Mouse (Mus musculus) intestine, embryonic 14.5 days (tissue): ENCODE data around the gene Krtap19-3. TPM values are rescaled to one million over a fixed set of nuclear protein-coding genes. Genes with fewer than 3 reads are reported as not detected.

Source experiments
- ATAC-seq: fragments of 200-750 bp; cut with Nextera tagmentation; replicated peaks from 2 replicates; pipeline ENCODE4 v1.8.0; 2017; ENCODE audit warnings: low read depth, moderate number of reproducible peaks, moderate TSS enrichment, moderate library complexity; ENCODE audit not compliant: low FRiP score, low TSS enrichment
- DNase-seq: peaks from one replicate; pipeline ENCODE4 v3.0.0-alpha.2; 2018; ENCODE audit warnings: low spot score
- H3K27ac ChIP-seq: fragments of 300-500 bp; sonication (generic); 2 replicates; pipeline ENCODE4 v1.5.1; 2014; ENCODE audit warnings: low read depth, mild to moderate bottlenecking, control low read depth
- H3K27me3 ChIP-seq: fragments of 300-500 bp; sonication (generic); replicated peaks from 2 replicates; pipeline ENCODE4 v1.6.1; 2014; ENCODE audit warnings: low read length, control low read depth; ENCODE audit not compliant: control insufficient read depth, insufficient read depth
- H3K36me3 ChIP-seq: fragments of 300-500 bp; sonication (generic); 2 replicates; pipeline ENCODE4 v1.6.1; 2014; ENCODE audit warnings: low read length, control low read depth; ENCODE audit not compliant: control insufficient read depth, insufficient read depth
- H3K4me1 ChIP-seq: fragments of 300-500 bp; sonication (generic); replicated peaks from 2 replicates; pipeline ENCODE4 v1.6.1; 2014; ENCODE audit warnings: low read length, control low read depth, mixed read lengths; ENCODE audit not compliant: control insufficient read depth, insufficient read depth
- H3K4me2 ChIP-seq: fragments of 300-500 bp; sonication (generic); 2 replicates; pipeline ENCODE4 v1.6.1; 2014; ENCODE audit warnings: low read length
- H3K4me3 ChIP-seq: fragments of 300-500 bp; sonication (generic); 2 replicates; pipeline ENCODE4 v1.5.1; 2014; ENCODE audit warnings: low read depth, low read length, control low read depth, mixed read lengths
- H3K9ac ChIP-seq: fragments of 300-500 bp; sonication (generic); 2 replicates; pipeline ENCODE4 v1.6.1; 2014; ENCODE audit warnings: mild to moderate bottlenecking, low read length
- H3K9me3 ChIP-seq: fragments of 300-500 bp; sonication (generic); 2 replicates; pipeline ENCODE4 v1.6.1; 2016; ENCODE audit warnings: low read length, control low read depth; ENCODE audit not compliant: control insufficient read depth
- WGBS: fragments of 180-500 bp; shearing (Covaris S2); extraction: QIAGEN DNeasy Blood & Tissue Kit; methylation state at CpG from one replicate; pipeline ENCODE4 v1.1.7; 2014; 5-methylcytosine and 5-hydroxymethylcytosine counted together
- polyA plus RNA-seq: library from polyadenylated mRNA; unstranded; fragments of >200 nt; fragmentation: Nextera tagmentation; extraction: Ambion mirVana; gene quantifications from 2 replicates; pipeline ENCODE4 v1.2.1, GENCODE M21; 2014

The Krtap19-3 gene
- not detected in 2 replicates for polyA plus RNA-seq

DNA sequence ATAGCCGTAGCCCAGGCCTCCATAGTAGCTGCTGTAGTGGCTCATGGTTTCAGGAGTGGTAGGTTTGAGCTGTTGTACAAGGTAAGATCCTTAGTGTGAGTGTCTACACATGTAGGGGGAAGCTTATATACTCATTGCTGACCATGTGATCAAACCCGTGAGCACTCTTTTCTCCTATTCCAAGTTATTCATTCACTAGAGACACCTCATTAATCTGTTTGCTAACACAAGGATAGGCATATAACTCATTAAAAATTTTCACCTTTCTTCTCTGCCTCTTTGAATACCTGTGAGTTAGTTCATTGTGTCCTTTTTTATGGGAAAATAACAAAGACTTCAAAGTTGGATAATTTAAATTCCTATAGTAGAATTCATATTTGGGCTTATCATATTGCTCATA lies at the start of gene Krtap19-3:
Krtap19-3 (minus strand) TSS at position 101 of the 400 bp plus-strand sequence.
- DNase-seq (no peak), ATAC-seq (no peak)
- Histone ChIP-seq H3K9me3 (no peaks in the 10 kb centered on the region), H3K36me3 (no peaks in the 10 kb centered on the region), H3K4me1 (no peaks in the 10 kb centered on the region), H3K4me2 (no peak within 1 kb of the TSS), H3K27ac (no peak within 1 kb of the TSS), H3K4me3 (no peak within 1 kb of the TSS), H3K27me3 (no peaks in the 10 kb centered on the region), H3K9ac (no peak within 1 kb of the TSS)
- 87% methylated on average over 2 of the region's 2 CpGs for WGBS

GRCm38 (mm10) chr16:88896357-88896756 lies 18.5 kb upstream of the Krtap19-3 start, which contains the start of gene Krtap19-5:
Gene Krtap19-5, minus strand, starts transcription at chr16:88896457.
- no peaks in the 10 kb centered on the region for H3K9me3 ChIP-seq
- ATAC-seq, result no peak
- DNase-seq, result no peak
- H3K36me3 ChIP-seq, result no peaks in the 10 kb centered on the region
- H3K9ac ChIP-seq, result no peak within 1 kb of the TSS
- no peak within 1 kb of the TSS for H3K27ac ChIP-seq
- WGBS, result 88% methylated on average over 6 of the region's 6 CpGs
- no peaks in the 10 kb centered on the region for H3K27me3 ChIP-seq
- H3K4me1 ChIP-seq, result no peaks in the 10 kb centered on the region
- H3K4me2 ChIP-seq, result no peak within 1 kb of the TSS
- no peak within 1 kb of the TSS for H3K4me3 ChIP-seq

DNA sequence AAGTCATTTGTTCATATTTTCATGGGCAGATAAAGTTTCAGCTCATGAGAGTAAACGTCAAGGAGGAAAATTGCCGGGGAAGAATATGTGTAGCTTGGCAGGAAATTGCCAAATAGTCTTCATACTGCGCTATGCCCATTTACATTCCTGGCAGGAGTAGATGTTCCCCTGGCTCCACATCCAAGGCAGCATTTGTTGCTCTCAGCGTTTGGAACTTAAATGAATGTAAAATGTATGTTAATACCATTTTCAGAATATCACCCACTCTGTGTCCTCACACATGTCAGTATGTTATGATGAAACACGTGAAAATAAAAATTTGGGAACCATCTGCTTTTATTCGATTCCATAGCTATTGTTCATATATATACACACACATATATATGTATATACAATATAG lies 9.0 kb upstream of the Krtap19-3 start:
- no peak overlapping the region for H3K4me2 ChIP-seq
- 91% methylated on average over 6 of the region's 6 CpGs for whole genome bisulfite sequencing
- no peak overlapping the region for H3K4me3 ChIP-seq
- no peaks in the 10 kb centered on the region for H3K4me1 ChIP-seq
- DNase-seq, result no peak
- no peak overlapping the region for H3K27ac ChIP-seq
- H3K9ac ChIP-seq, result no peak overlapping the region
- H3K9me3 ChIP-seq, result no peaks in the 10 kb centered on the region
- no peaks in the 10 kb centered on the region for H3K36me3 ChIP-seq
- no peak for ATAC-seq
- no peaks in the 10 kb centered on the region for H3K27me3 ChIP-seq

DNA sequence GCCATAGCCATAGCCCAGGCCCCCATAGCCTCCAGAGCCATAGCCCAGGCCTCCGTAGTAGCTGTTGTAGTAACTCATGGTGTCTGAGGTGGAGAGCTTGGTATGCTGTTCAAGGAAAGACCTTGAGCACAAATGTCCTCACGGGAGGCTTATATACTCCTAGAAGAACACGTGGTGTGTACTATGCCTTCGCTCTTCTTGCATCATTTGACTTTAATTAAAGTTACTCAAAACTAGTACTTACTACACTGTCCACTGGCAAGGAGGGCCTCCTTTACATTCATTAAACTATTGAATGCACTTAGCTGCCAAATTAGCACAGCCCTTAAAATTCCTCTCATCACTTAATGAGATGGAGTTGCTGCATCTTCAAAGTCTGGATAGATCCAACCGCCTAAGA lies 7.2 kb upstream of the Krtap19-3 start, which contains the start of gene Krtap19-4:
Krtap19-4 (minus strand) TSS at position 101 of the 400 bp plus-strand sequence.
- no peak within 1 kb of the TSS for H3K27ac ChIP-seq
- DNase-seq, result no peak
- WGBS, result 91% methylated on average over 5 of the region's 5 CpGs
- H3K27me3 ChIP-seq, result no peaks in the 10 kb centered on the region
- H3K9me3 ChIP-seq, result no peaks in the 10 kb centered on the region
- no peaks in the 10 kb centered on the region for H3K4me1 ChIP-seq
- H3K9ac ChIP-seq, result no peak within 1 kb of the TSS
- H3K4me3 ChIP-seq, result no peak within 1 kb of the TSS
- no peaks in the 10 kb centered on the region for H3K36me3 ChIP-seq
- H3K4me2 ChIP-seq, result no peak within 1 kb of the TSS
- ATAC-seq, result no peak

DNA sequence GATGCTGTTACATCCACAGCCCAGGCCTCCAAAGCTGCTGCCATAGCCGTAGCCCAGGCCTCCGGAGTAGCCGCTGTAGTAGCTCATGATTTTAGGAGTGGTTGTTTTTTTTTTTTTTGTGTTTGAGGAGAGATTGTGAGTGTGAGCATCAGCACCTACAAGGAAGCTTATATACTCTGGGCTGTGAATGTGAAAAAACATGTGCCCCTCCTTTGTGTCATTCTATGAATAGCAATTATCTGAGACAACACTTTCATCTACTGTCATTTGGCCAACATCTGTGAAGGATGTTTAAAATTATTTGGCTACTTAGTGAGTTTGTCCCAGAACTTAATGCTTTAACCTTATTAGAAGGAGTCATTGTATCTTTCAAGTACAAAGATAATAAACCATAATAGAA lies 3.7 kb downstream of the Krtap19-3 start, which contains the start of gene Krtap19-2:
Krtap19-2 (minus strand) TSS at position 101 of the 400 bp plus-strand sequence.
- no peak for ATAC-seq
- WGBS, result 96% methylated on average over 3 of the region's 3 CpGs
- no peak within 1 kb of the TSS for H3K27ac ChIP-seq

GRCm38 (mm10) chr16:88869311-88869710 lies 8.5 kb downstream of the Krtap19-3 start, which contains the start of gene Krtap19-1:
Gene Krtap19-1, minus strand, starts transcription at chr16:88869411.
- Histone ChIP-seq H3K27me3 (no peaks in the 10 kb centered on the region), H3K27ac (no peak within 1 kb of the TSS), H3K36me3 (no peaks in the 10 kb centered on the region), H3K9me3 (no peaks in the 10 kb centered on the region), H3K4me3 (no peak within 1 kb of the TSS), H3K4me1 (no peaks in the 10 kb centered on the region), H3K9ac (no peak within 1 kb of the TSS), H3K4me2 (no peak within 1 kb of the TSS)
- no peak for ATAC-seq
- DNase-seq, result no peak
- WGBS, result 82% methylated on average over 6 of the region's 6 CpGs

More for the DNA sequence above, 3.7 kb downstream of the Krtap19-3 start, which contains the start of gene Krtap19-2:
- H3K36me3 ChIP-seq, result no peaks in the 10 kb centered on the region
- H3K9ac ChIP-seq, result no peak within 1 kb of the TSS
- H3K9me3 ChIP-seq, result no peaks in the 10 kb centered on the region
- H3K4me2 ChIP-seq, result no peak within 1 kb of the TSS
- H3K4me1 ChIP-seq, result no peaks in the 10 kb centered on the region
- DNase-seq, result no peak
- no peak within 1 kb of the TSS for H3K4me3 ChIP-seq
- no peaks in the 10 kb centered on the region for H3K27me3 ChIP-seq

- no peaks in the 10 kb centered on the region for H3K4me1 ChIP-seq
- DNase-seq, result no peak
- 80% methylated on average over 4 of the region's 4 CpGs for WGBS
- H3K9ac ChIP-seq, result no peak overlapping the region
- H3K27ac ChIP-seq, result no peak overlapping the region
- H3K4me2 ChIP-seq, result no peak overlapping the region
- no peaks in the 10 kb centered on the region for H3K27me3 ChIP-seq
- no peak for ATAC-seq
- H3K4me3 ChIP-seq, result no peak overlapping the region
- H3K36me3 ChIP-seq, result no peaks in the 10 kb centered on the region
- no peaks in the 10 kb centered on the region for H3K9me3 ChIP-seq
These were observed 12.9 kb downstream of the Krtap19-3 start for GRCm38 (mm10) chr16:88864887-88865407.

GRCm38 (mm10) chr16:88851450-88851849 lies 26.4 kb downstream of the Krtap19-3 start:
- ATAC-seq, result no peak
- Histone ChIP-seq H3K4me1 (no peaks in the 10 kb centered on the region), H3K9ac (no peak overlapping the region), H3K27ac (no peak overlapping the region), H3K36me3 (no peaks in the 10 kb centered on the region), H3K27me3 (no peaks in the 10 kb centered on the region), H3K9me3 (no peaks in the 10 kb centered on the region), H3K4me3 (no peak overlapping the region), H3K4me2 (no peak overlapping the region)
- 15% methylated on average over 5 of the region's 5 CpGs for WGBS
- DNase-seq, result no peak

DNA sequence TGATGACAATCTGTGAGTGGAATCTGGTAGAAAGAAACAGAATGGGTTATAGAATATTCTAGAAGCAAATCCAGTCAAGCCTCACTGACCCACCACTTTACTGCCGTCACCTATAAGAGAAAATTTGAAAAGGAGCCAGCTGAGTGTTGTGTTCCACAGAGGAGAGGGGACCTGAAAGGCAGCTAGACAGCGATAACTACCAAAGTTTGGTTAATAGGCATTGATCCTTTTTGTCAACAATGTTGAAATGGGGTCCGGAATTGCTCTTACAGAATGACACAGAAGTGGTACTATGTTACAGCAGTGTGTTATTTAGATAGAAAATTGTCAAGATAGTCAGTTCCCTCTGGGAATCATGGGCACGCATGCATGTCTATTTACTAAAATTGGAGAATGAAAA lies 29.3 kb downstream of the Krtap19-3 start:
- ATAC-seq (no peak), DNase-seq (no peak)
- Histone ChIP-seq H3K27ac (no peak overlapping the region), H3K9me3 (no peaks in the 10 kb centered on the region), H3K27me3 (no peaks in the 10 kb centered on the region), H3K36me3 (no peaks in the 10 kb centered on the region), H3K9ac (no peak overlapping the region), H3K4me1 (no peaks in the 10 kb centered on the region), H3K4me3 (no peak overlapping the region), H3K4me2 (no peak overlapping the region)
- 83% methylated on average over 4 of the region's 4 CpGs for WGBS
